Mouse (Mus musculus): Measurements from ENCODE around the gene Defb45.

The Defb45 gene

DNA sequence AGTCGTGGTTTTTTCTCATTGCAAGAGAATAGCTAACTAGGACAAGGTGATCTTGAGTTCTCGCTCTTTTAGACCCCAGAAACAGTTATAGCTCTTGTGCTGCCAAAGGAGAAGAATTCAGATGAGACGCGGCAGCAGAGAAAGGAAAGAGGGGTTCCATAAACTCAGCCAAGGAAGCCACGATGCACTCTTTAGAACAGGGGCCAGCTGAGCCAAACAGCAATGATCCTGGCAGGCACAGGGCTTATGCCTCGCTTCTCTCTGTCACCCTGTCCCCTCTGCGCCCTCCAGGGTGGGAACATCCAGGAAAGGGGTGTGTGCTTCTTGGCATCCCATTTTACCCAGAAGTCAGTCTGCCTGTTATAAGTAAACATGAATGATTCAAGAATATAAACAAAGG, at the start of gene Defb45:
Gene Defb45 (minus strand): TSS at position 101 of the 400 bp plus-strand sequence.
- DNase-seq (ENCODE audit: low read depth, low spot score): no peak
- H3K36me3 ChIP-seq (ENCODE audit: control insufficient read depth, insufficient read depth, low read length, poor library complexity, severe bottlenecking): no peaks in the 10 kb centered on the region

DNA sequence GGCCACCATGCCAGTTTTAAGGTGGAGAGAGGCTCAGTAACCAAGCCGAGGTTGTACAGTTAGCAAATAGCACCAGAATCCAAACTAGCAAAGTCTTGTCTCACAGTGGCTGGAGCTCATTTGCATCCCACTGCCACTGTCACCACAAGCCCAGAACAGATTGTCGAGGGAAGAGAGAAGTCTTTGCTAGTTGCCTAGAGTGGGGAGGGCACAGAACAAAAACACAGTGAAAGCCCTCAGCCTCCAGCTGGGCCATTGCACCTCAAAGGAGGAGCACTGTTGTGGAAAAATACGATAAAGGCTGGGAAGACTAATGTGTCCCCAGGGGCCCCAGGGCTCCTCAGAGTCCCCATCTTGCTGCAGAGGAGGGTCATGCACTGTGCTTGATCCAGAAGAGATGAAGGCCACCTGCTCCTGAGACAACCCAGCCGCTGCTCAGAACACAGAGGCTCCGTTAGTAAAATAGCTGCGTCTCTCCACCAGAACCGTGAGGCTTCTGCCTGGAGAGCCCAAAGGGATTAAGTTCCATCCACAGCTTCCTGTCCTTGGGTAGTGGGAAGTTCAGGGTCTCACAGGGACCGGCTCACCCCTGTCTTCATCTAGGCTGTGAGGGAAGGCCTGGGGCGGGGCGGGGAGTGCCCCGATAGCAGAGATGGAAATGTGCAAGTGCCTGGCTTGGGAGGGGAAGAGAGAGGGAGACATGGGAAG, 40.4 kb upstream of the Defb45 start:
- no peak for DNase-seq (ENCODE audit: low read depth, low spot score)
- Histone ChIP-seq H3K27me3 (ENCODE audit: control insufficient read depth, insufficient read depth, low read length, poor library complexity, severe bottlenecking) (no peaks in the 10 kb centered on the region), H3K36me3 (ENCODE audit: control insufficient read depth, insufficient read depth, low read length, poor library complexity, severe bottlenecking) (no peaks in the 10 kb centered on the region)

More for the DNA sequence above, at the start of gene Defb45:
- no peaks in the 10 kb centered on the region for H3K27me3 ChIP-seq (ENCODE audit: control insufficient read depth, insufficient read depth, low read length, poor library complexity, severe bottlenecking)

DNA sequence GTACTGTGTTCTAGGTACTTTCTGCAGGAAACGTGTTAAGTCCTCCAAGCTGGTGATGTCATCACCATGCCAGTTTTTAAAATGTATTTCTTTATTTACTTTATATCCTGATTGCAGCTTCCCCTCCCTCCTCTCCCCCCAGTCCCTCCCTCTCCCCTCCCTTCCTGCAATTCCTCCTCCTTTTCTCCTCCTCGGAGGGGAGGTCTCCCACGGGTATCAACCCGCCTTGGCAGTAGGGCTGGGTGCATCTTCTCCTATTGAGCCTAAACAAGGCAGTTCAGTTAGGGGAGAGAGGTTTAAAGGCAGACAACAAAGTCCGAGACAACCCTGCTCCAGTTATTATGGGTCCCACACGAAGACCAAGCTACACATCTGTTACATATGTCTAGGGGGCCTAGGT, 39.7 kb upstream of the Defb45 start:
- H3K27me3 ChIP-seq (ENCODE audit: control insufficient read depth, insufficient read depth, low read length, poor library complexity, severe bottlenecking): no peaks in the 10 kb centered on the region
- no peaks in the 10 kb centered on the region for H3K36me3 ChIP-seq (ENCODE audit: control insufficient read depth, insufficient read depth, low read length, poor library complexity, severe bottlenecking)
- DNase-seq (ENCODE audit: low read depth, low spot score): no peak

DNA sequence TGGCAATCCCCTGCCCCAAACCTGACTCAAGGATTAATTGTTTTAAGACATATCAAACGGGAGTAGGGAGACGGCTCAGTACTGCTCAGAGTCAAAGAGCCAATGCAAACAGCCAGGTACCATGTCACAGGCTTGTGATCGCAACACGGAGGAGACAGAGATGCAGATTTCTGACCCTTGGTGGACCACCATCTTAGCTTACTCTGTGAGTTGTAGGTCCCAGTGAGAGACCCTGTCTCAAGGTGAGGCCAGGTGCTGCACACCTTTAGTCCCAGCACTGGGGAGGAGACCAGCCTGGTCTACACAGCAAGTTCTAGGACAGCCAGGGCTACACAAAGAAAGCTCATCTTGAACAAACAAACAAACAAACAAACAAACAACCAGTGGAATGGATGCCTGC, 38.2 kb upstream of the Defb45 start:
- DNase-seq (ENCODE audit: low read depth, low spot score): no peak
- Histone ChIP-seq H3K27me3 (ENCODE audit: control insufficient read depth, insufficient read depth, low read length, poor library complexity, severe bottlenecking) (no peaks in the 10 kb centered on the region), H3K36me3 (ENCODE audit: control insufficient read depth, insufficient read depth, low read length, poor library complexity, severe bottlenecking) (no peaks in the 10 kb centered on the region)

DNA sequence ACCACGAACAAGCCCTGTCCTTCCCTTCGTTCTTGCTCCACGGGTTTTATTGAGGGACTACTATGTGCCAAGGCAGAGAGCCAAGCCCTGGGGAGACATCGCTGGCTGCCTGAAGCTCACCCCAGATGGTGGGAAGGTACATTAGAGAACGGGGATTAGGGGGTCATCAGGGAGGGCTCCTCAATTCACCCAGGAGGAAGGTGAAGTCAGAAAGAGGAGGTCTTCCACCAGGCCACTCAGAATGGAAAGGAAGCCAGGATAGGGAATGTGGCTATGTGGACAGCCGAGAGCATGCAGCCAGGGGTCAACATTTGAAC, 37.8 kb upstream of the Defb45 start:
- DNase-seq (ENCODE audit: low read depth, low spot score): no peak
- no peaks in the 10 kb centered on the region for H3K36me3 ChIP-seq (ENCODE audit: control insufficient read depth, insufficient read depth, low read length, poor library complexity, severe bottlenecking)
- H3K27me3 ChIP-seq (ENCODE audit: control insufficient read depth, insufficient read depth, low read length, poor library complexity, severe bottlenecking): no peaks in the 10 kb centered on the region

DNA sequence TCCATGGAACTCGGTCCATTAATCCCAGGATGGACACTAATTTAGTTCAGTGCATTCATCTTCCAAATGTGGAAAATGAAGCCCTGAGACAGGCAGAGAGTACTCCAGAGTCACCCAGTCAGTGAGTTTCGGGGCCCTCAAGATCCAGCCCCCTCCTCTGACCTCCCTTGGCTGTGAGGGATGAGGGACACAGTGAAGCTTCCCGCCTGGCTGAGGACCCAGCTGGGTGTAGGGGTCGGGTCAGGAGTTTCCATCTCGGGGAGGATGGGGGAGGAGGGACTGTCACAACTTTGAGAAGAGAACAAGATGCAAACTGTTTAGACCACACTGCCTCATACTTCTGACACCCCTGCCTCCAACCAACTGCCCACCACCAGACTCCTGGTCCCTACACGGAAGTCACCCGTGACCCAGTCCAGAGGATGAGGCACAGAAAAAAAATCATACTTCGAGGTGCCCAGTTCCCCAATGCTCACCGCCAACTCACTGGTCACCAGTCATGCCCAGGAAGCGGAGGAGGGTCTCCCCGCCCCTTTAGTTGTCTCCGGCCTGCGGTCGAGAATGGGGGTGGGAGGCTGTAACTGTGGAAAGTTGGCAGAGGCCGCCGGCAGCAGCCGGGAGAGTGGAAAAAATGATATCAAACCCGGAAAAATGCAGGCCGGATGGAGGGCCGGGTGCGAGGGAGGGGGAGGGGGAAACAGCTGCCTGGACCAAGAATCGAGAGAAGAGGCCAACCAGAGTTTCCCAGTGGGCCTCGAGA, 37.2 kb upstream of the Defb45 start:
- Histone ChIP-seq H3K36me3 (ENCODE audit: control insufficient read depth, insufficient read depth, low read length, poor library complexity, severe bottlenecking) (no peaks in the 10 kb centered on the region), H3K27me3 (ENCODE audit: control insufficient read depth, insufficient read depth, low read length, poor library complexity, severe bottlenecking) (no peaks in the 10 kb centered on the region)
- no peak for DNase-seq (ENCODE audit: low read depth, low spot score)

DNA sequence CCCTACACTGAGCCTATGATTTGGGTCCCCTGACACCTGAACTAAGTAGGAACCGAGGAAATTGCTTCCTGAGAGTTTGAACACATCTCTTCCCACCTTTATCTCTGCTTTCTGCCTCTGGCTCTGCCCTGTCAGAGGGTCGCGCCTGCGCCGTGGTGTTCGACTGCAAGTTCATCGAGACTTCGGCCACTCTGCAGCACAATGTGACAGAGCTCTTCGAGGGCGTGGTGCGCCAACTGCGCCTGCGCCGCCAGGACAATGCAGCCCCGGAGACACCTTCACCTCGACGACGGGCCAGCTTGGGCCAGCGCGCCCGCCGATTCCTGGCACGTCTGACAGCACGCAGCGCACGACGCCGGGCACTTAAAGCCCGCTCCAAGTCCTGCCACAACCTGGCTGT, 35.1 kb upstream of the Defb45 start:
- DNase-seq (ENCODE audit: low read depth, low spot score): no peak
- H3K36me3 ChIP-seq (ENCODE audit: control insufficient read depth, insufficient read depth, low read length, poor library complexity, severe bottlenecking): no peaks in the 10 kb centered on the region
- no peaks in the 10 kb centered on the region; the same call in 1 of the 2 replicates for H3K27me3 ChIP-seq (ENCODE audit: control insufficient read depth, insufficient read depth, low read length, poor library complexity, severe bottlenecking)

DNA sequence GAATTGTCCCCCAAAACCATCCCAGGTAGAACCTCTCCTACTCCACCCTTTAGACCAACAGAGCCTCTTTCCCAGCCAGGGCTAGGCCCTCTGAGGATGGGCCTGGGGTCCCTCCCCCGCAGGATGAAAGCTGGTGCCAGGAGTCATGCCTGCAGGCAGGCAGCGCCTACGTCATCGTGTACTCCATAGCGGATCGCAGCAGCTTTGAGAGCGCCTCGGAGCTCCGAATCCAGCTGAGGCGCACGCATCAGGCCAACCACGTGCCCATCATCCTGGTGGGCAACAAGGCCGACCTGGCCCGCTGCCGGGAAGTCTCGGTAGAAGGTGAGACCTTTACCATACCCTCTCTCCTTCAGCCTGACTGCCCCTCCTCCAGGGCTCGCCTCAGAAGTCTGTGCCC, 34.1 kb upstream of the Defb45 start:
- no peaks in the 10 kb centered on the region; the same call in 1 of the 2 replicates for H3K27me3 ChIP-seq (ENCODE audit: control insufficient read depth, insufficient read depth, low read length, poor library complexity, severe bottlenecking)
- no peak for DNase-seq (ENCODE audit: low read depth, low spot score)
- H3K36me3 ChIP-seq (ENCODE audit: control insufficient read depth, insufficient read depth, low read length, poor library complexity, severe bottlenecking): no peaks in the 10 kb centered on the region

DNA sequence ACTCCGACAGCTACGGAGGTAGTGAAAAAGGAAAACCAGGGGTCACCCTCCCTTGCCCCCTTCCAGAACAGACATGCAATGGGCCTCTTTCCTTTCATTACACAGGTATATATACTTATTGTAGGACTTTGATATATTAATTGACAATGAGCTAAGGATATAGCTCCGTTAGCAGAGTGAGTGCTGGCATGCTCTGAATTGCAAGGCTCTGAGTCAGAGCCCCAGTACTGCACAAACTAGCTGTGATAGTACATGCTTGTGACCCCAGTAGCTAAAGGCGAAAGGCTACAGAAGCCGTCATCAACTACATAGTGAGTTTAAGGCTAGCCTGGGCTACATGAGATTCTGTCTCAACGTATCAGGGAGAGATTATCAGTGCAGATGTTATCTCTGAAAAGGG, 30.7 kb upstream of the Defb45 start:
- no peaks in the 10 kb centered on the region for H3K36me3 ChIP-seq (ENCODE audit: control insufficient read depth, insufficient read depth, low read length, poor library complexity, severe bottlenecking)
- no peak for DNase-seq (ENCODE audit: low read depth, low spot score)
- H3K27me3 ChIP-seq (ENCODE audit: control insufficient read depth, insufficient read depth, low read length, poor library complexity, severe bottlenecking): no peaks in the 10 kb centered on the region; the same call in 1 of the 2 replicates

DNA sequence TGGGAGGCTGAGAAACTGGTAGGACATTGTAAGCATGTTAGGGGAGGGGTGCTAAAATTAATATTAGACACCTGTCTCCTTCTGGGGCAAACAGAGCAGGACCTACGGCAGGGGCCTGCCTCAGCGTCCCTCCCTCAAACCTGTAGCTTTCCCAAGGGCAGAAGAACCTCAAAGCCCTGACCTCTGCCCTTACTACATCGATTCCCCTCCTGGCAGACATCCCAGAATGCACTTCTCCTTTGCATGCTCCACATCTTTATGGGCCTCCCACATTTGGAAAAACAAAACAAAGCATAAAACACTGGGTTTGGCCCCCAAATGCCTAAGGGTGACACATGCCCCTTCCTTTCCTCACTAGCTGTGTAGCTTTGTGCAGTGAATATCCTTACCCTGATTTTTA, 30.0 kb upstream of the Defb45 start:
- Histone ChIP-seq H3K36me3 (ENCODE audit: control insufficient read depth, insufficient read depth, low read length, poor library complexity, severe bottlenecking) (no peaks in the 10 kb centered on the region), H3K27me3 (ENCODE audit: control insufficient read depth, insufficient read depth, low read length, poor library complexity, severe bottlenecking) (no peaks in the 10 kb centered on the region; the same call in 1 of the 2 replicates)
- DNase-seq (ENCODE audit: low read depth, low spot score): no peak

DNA sequence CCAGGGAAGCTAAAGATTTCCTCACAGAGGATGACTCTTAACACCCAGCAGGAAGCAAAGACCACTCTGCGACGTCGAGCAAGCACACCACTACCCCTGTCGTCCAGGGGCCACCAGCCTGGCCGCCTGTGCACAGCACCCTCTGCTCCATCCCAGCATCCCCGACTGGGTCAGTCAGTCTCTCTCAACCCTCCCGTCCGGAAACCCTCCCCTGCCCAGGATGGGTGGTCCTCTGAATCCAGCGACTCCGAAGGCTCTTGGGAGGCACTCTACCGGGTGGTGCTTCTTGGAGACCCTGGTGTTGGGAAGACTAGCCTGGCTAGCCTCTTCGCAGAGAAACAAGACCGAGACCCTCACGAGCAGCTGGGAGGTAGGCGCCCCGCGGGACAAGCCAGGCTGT, 28.9 kb upstream of the Defb45 start:
- no peak for DNase-seq (ENCODE audit: low read depth, low spot score)
- H3K36me3 ChIP-seq (ENCODE audit: control insufficient read depth, insufficient read depth, low read length, poor library complexity, severe bottlenecking): no peaks in the 10 kb centered on the region

DNA sequence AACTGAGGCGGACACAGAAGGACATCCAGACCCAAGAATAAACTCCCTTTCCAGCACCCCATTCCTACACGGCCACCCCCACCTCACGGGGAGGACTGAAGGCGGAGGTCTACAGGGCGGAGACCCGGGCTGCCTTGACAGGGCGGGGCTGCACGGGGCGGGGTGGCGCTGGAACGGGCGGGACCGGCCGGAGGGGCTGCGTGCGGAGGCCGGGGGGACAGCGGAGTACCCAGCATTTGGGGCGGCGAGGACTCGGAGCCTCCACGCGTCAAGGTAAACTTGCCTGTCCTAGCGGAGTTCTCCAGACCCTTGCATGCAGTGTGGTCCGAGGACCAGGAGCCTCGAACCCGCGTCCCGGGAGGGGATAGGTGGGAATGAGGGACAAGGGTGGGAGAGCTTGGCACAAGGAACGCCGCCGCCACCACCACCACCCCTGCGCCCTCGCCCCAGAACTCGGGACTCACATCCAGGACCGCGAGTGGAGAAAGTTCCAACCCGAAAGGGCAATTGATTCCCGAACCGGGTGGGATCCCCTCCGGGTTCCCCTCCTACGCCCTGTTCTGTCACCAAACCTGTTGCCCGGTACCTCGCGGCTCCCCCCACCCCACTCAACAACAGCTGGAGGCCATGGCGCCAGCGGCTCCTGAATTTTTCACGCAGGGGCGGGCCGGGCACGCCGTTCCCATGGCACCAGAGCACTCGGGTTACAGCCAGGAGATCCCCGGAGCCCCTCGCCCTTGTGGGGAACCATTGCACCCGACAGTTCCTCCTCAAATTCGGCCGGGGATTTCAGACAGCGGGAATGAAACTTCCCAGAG, 27.8 kb upstream of the Defb45 start, which contains the start of gene Rem1:
Gene Rem1 (plus strand): TSS at position 178 of the 818 bp plus-strand sequence.
- Histone ChIP-seq H3K36me3 (ENCODE audit: control insufficient read depth, insufficient read depth, low read length, poor library complexity, severe bottlenecking) (no peaks in the 10 kb centered on the region), H3K27me3 (ENCODE audit: control insufficient read depth, insufficient read depth, low read length, poor library complexity, severe bottlenecking) (no peaks in the 10 kb centered on the region; the same call in 1 of the 2 replicates)
- DNase-seq (ENCODE audit: low read depth, low spot score): no peak

More for the DNA sequence above, 28.9 kb upstream of the Defb45 start:
- no peaks in the 10 kb centered on the region; the same call in 1 of the 2 replicates for H3K27me3 ChIP-seq (ENCODE audit: control insufficient read depth, insufficient read depth, low read length, poor library complexity, severe bottlenecking)

DNA sequence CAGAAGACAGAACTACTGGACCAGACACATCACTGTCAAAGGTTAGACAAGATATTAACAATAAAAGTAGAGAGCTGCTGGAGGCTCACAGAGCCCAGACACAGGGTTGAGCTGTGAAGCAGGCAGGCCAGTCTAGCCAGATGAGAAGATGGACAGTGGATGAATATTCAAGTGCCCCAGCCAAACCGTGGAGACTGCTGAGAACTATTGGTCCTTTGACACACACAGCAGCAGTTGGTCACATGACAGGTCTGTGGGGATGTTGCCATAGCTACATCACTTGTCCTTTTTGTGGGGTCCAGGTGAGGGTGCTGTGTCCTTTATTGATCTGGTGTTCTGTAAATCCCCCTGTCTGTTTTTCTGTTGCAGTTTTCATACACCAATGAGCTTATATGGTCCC, 26.1 kb upstream of the Defb45 start:
- no peaks in the 10 kb centered on the region for H3K36me3 ChIP-seq (ENCODE audit: control insufficient read depth, insufficient read depth, low read length, poor library complexity, severe bottlenecking)
- DNase-seq (ENCODE audit: low read depth, low spot score): no peak

DNA sequence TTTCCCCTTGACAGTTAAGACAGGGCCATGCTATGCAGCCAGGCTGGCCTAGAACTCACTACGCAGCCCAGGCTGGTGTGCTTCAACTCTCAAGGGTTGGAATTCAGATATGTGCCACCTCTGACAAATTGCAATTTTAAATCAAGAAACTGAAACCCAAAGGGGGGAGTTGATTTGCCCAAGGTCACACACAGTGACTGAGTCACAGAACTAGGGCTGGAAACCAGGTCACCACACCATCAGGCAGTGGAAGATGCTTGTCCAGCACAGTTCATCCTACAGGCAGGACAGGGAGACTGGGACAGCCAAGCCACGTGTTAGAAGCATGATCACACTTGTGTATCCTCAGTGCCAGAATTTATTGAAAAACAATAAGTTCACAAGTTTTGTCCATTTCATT, 25.4 kb upstream of the Defb45 start:
- Histone ChIP-seq H3K36me3 (ENCODE audit: control insufficient read depth, insufficient read depth, low read length, poor library complexity, severe bottlenecking) (no peaks in the 10 kb centered on the region), H3K27me3 (ENCODE audit: control insufficient read depth, insufficient read depth, low read length, poor library complexity, severe bottlenecking) (no peaks in the 10 kb centered on the region; the same call in 1 of the 2 replicates)
- no peak for DNase-seq (ENCODE audit: low read depth, low spot score)

More for the DNA sequence above, 26.1 kb upstream of the Defb45 start:
- H3K27me3 ChIP-seq (ENCODE audit: control insufficient read depth, insufficient read depth, low read length, poor library complexity, severe bottlenecking): no peaks in the 10 kb centered on the region; the same call in 1 of the 2 replicates

DNA sequence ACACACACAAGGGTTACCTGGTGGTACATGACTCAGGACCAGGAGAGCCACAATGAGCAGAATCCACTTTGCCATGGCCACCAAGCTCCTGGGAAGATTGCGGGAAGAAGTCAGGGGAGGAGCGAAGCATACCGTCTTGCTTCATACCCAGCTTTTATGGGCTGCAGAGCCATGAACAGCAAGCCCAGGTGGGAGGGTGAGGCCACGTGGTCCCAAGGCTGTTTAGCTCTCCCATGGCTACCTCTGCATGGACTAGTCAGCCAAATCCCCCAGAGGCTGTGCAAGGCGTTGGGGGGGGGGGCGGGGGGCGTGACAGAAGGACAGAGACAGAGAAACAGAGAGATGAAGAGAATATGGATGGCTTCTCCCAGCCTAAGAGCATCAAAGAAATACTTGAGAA, 23.8 kb upstream of the Defb45 start, which contains the start of gene Defb25:
Gene Defb25 (minus strand): TSS at position 101 of the 400 bp plus-strand sequence.
- no peaks in the 10 kb centered on the region for H3K27me3 ChIP-seq (ENCODE audit: control insufficient read depth, insufficient read depth, low read length, poor library complexity, severe bottlenecking)
- no peak for DNase-seq (ENCODE audit: low read depth, low spot score)

More for the DNA sequence above, 23.8 kb upstream of the Defb45 start, which contains the start of gene Defb25:
- no peaks in the 10 kb centered on the region for H3K36me3 ChIP-seq (ENCODE audit: control insufficient read depth, insufficient read depth, low read length, poor library complexity, severe bottlenecking)

Measured in splenic B cell, adult 2 months (primary cell).